10 mouse cellular contexts compared by ENCODE assay signal in genomic region chr10:111071805-111072553, GRCm38 (mm10).
DNase-seq lines count a peak whose midpoint lies in the region; ATAC-seq and TF ChIP-seq lines count a peak whose summit lies in the region.
"Had no signal": no experiment of that assay in that cellular context is flagged by ENCODE, and none has a peak within 500 bp of the region (broad histone marks: within the 10 kb centered on the region; RNA-seq: fewer than 3 reads in every experiment).

No protein-coding gene starts in this region.

- H3K27ac ChIP-seq in embryonic facial prominence, embryonic 11.5 days (replicated peaks; ENCODE audit: low read depth, low read length) = no peak overlapping the region
- H3K27ac ChIP-seq in hindbrain, embryonic 14.5 days = no peak overlapping the region
- no peak overlapping the region for H3K27ac ChIP-seq in left cerebral cortex, adult 2 months

- H3K4me3 ChIP-seq in embryonic facial prominence, embryonic 11.5 days (ENCODE audit: low read depth, low read length) = no peak overlapping the region
- no peak overlapping the region for H3K4me3 ChIP-seq in hindbrain, embryonic 14.5 days (replicated peaks; ENCODE audit: low read length)
- no peak overlapping the region for H3K4me3 ChIP-seq in left cerebral cortex, adult 2 months
- H3K4me3 ChIP-seq: megakaryocyte, embryonic 14.5 days had no signal

- H3K27me3 ChIP-seq in embryonic facial prominence, embryonic 11.5 days (ENCODE audit: control insufficient read depth, insufficient read depth, low read length) = no peaks in the 10 kb centered on the region
- no peaks in the 10 kb centered on the region for H3K27me3 ChIP-seq in hindbrain, embryonic 14.5 days (ENCODE audit: control insufficient read depth, insufficient read depth, low read length)
- H3K27me3 ChIP-seq: megakaryocyte, embryonic 14.5 days had no signal

- H3K9me3 ChIP-seq in embryonic facial prominence, embryonic 11.5 days (replicated peaks; ENCODE audit: control insufficient read depth, low read length) = no peaks in the 10 kb centered on the region
- H3K9me3 ChIP-seq in hindbrain, embryonic 14.5 days (ENCODE audit: control insufficient read depth, low read length) = no peaks in the 10 kb centered on the region
- H3K9me3 ChIP-seq: megakaryocyte, embryonic 14.5 days had no signal

- 18% methylated on average over 6 of the region's 11 CpGs for WGBS in embryonic facial prominence, embryonic 11.5 days
- 11% methylated on average over 6 of the region's 11 CpGs for WGBS in hindbrain, embryonic 14.5 days

- H3K36me3 ChIP-seq in embryonic facial prominence, embryonic 11.5 days (replicated peaks; ENCODE audit: control insufficient read depth, insufficient read depth, low read depth, low read length) = no peaks in the 10 kb centered on the region
- H3K36me3 ChIP-seq in hindbrain, embryonic 14.5 days (replicated peaks; ENCODE audit: control insufficient read depth, insufficient read depth) = no peaks in the 10 kb centered on the region

- no peak for TF ChIP-seq CTCF in left cerebral cortex, adult 2 months (IDR thresholded peaks at IDR 0.05)

- ATAC-seq in embryonic facial prominence, embryonic 11.5 days (replicated peaks; ENCODE audit: insufficient number of reproducible peaks, low FRiP score, low TSS enrichment, low read depth) = no peak
- ATAC-seq in hindbrain, embryonic 14.5 days (ENCODE audit: low FRiP score) = peak; percentile 60; the same call in 1 of the 2 replicates
- ATAC-seq in megakaryocyte progenitor cell, adult 5-6 weeks (replicated peaks; ENCODE audit: poor library complexity) = 0 out of 2 replicates have a peak, but pooled peaks have one; percentile 9

- H3K4me1 ChIP-seq in embryonic facial prominence, embryonic 11.5 days (ENCODE audit: control insufficient read depth, insufficient read depth, low read length) = no peaks in the 10 kb centered on the region
- H3K4me1 ChIP-seq in hindbrain, embryonic 14.5 days (replicated peaks; ENCODE audit: control insufficient read depth, insufficient read depth, low read length) = peaks cover 5% of the 10 kb centered on the region

- intact Hi-C loops in left cerebral cortex, postnatal 14 days (cut with DNase I) = no loop called here
- intact Hi-C loops in left cerebral cortex, adult 2 months (cut with DNase I) = no loop called here

- H3K9ac ChIP-seq in embryonic facial prominence, embryonic 11.5 days (replicated peaks; ENCODE audit: low read length) = no peak overlapping the region
- no peak overlapping the region for H3K9ac ChIP-seq in hindbrain, embryonic 14.5 days

- no peak overlapping the region for H3K4me2 ChIP-seq in embryonic facial prominence, embryonic 11.5 days (ENCODE audit: low read depth, low read length)
- peak overlapping the region; percentile 21; the same call in 1 of the 2 replicates for H3K4me2 ChIP-seq in hindbrain, embryonic 14.5 days (replicated peaks)

- DNase-seq in Muller cell, postnatal 12 days (ENCODE audit: inconsistent ontology term) = peak; percentile 9
- peak; percentile 51 for DNase-seq in embryonic facial prominence, embryonic 11.5 days (ENCODE audit: low spot score)
- no peak for DNase-seq in hindbrain, embryonic 14.5 days (ENCODE audit: low spot score)
- DNase-seq in spleen, adult 18-20 months = no peak
- DNase-seq in left cerebral cortex, postnatal 14 days (ENCODE audit: low spot score in 2 of 2) = no peak
- DNase-seq in left cerebral cortex, adult 2 months (ENCODE audit: extremely low spot score in 1 of 2, low spot score in 2 of 2) = no peak
- no peak for DNase-seq in ovary, postnatal 10 days (ENCODE audit: low spot score)
- DNase-seq: heart, postnatal 36 days had no signal

Comparison
In these comparisons a context has a peak if more than half of its experiments do, and no peak if none do; other contexts are left out.
1. DNase-seq: peak in Muller cell, postnatal 12 days (single experiment) and embryonic facial prominence, embryonic 11.5 days (single experiment); none in hindbrain, embryonic 14.5 days (single experiment), spleen, adult 18-20 months (0 of 2), left cerebral cortex, postnatal 14 days (0 of 2), left cerebral cortex, adult 2 months (0 of 2) and ovary, postnatal 10 days (single experiment).